Mouse (Mus musculus) CH12.LX (cell line): ENCODE measurements at regions not wholly inside any gene's neighbourhood (a gene's known extent, or its start where the extent isn't known, plus 50 kb on each side); places are given as distances from the start of the nearest gene placed in this dataset.

ENCODE experiments used
- DNase-seq: peaks from one replicate; pipeline ENCODE4 v3.0.0-alpha.2; 2013; ENCODE audit errors: extremely low read depth
- H3K27ac ChIP-seq: 2 replicates; pipeline ENCODE4 v1.5.1; 2012; ENCODE audit warnings: low read depth, mild to moderate bottlenecking, control low read depth, moderate library complexity; ENCODE audit not compliant: insufficient read depth
- H3K27me3 ChIP-seq: replicated peaks from 2 replicates; pipeline ENCODE3; 2012; ENCODE audit warnings: inconsistent platforms
- H3K36me3 ChIP-seq, 2 experiments: replicated peaks in 1 of 2; 2 replicates each; pipeline versions ENCODE3 to v1.6.1; 2012; ENCODE audit warnings: inconsistent platforms in 1 of 2, low read length in 1 of 2, mild to moderate bottlenecking in 1 of 2, mixed read lengths in 1 of 2, moderate library complexity in 1 of 2; ENCODE audit not compliant: control insufficient read depth in 1 of 2, insufficient read depth in 1 of 2
- H3K4me1 ChIP-seq, 2 experiments: 2 replicates each; pipeline ENCODE4 v1.6.1; 2012; ENCODE audit warnings: inconsistent platforms in 1 of 2, moderate library complexity in 1 of 2; ENCODE audit not compliant: insufficient read depth in 2 of 2, control insufficient read depth in 1 of 2
- H3K4me2 ChIP-seq: 2 replicates; pipeline ENCODE4 v1.6.1; 2012; ENCODE audit warnings: low read depth, mild to moderate bottlenecking, control low read depth; ENCODE audit not compliant: poor library complexity, insufficient read depth, severe bottlenecking
- H3K4me3 ChIP-seq, 3 experiments: fragments of 150-350 bp in 1 of 3; sonication (generic) in 1 of 3; replicated peaks in 1 of 3; 2 replicates each; pipeline versions ENCODE3 to v1.5.1; 2011 to 2012; ENCODE audit warnings: low read depth in 2 of 3, low read length in 2 of 3, mild to moderate bottlenecking in 2 of 3, moderate library complexity in 2 of 3, control low read depth in 1 of 3, improper control_type of control experiment in 1 of 3, inconsistent platforms in 1 of 3, mixed read lengths in 1 of 3; ENCODE audit not compliant: poor library complexity in 1 of 3
- H3K79me2 ChIP-seq: replicated peaks from 2 replicates; pipeline ENCODE4 v1.6.1; 2012; ENCODE audit warnings: mild to moderate bottlenecking, moderate library complexity; ENCODE audit not compliant: control insufficient read depth, poor library complexity, insufficient read depth, severe bottlenecking; ENCODE audit errors: extremely low read depth
- H3K9ac ChIP-seq: 2 replicates; pipeline ENCODE4 v1.6.1; 2012; ENCODE audit warnings: low read depth, mild to moderate bottlenecking, control low read depth, moderate library complexity; ENCODE audit not compliant: insufficient read depth
- H3K9me3 ChIP-seq: replicated peaks from 2 replicates; pipeline ENCODE3; 2012; ENCODE audit warnings: low read length, inconsistent platforms, mixed read lengths
- BHLHE40 ChIP-seq: IDR thresholded peaks from 2 replicates; pipeline ENCODE4 v1.6.1; 2011; ENCODE audit warnings: mild to moderate bottlenecking, low read depth, low read length, improper control_type of control experiment
- CHD1 ChIP-seq: IDR thresholded peaks from 2 replicates; pipeline ENCODE4 v1.6.1; 2012; ENCODE audit warnings: low read depth, low read length, improper control_type of control experiment, inconsistent platforms
- E2F4 ChIP-seq: IDR thresholded peaks from 2 replicates; pipeline ENCODE4 v1.6.1; 2011; ENCODE audit warnings: low read depth, low read length, improper control_type of control experiment; ENCODE audit not compliant: insufficient replicate concordance
- ELF1 ChIP-seq: IDR thresholded peaks from 2 replicates; pipeline ENCODE4 v1.6.1; 2014; ENCODE audit warnings: low read depth, mild to moderate bottlenecking, inconsistent platforms, low read length, improper control_type of control experiment
- EP300 ChIP-seq: IDR thresholded peaks from 2 replicates; pipeline ENCODE4 v1.6.1; 2011; ENCODE audit warnings: low read length, improper control_type of control experiment
- ETS1 ChIP-seq: conservative IDR thresholded peaks from 2 replicates; pipeline ENCODE4 v1.6.1; 2012; ENCODE audit warnings: low read depth, mild to moderate bottlenecking, inconsistent platforms, low read length, improper control_type of control experiment, moderate library complexity
- HCFC1 ChIP-seq: IDR thresholded peaks from 2 replicates; pipeline ENCODE4 v1.6.1; 2012; ENCODE audit warnings: low read depth, mild to moderate bottlenecking, inconsistent platforms, low read length, improper control_type of control experiment
- IRF4 ChIP-seq: IDR thresholded peaks from 2 replicates; pipeline ENCODE4 v1.6.1; 2014; ENCODE audit warnings: low read depth, mild to moderate bottlenecking, inconsistent platforms, low read length, improper control_type of control experiment
- JUN ChIP-seq: IDR thresholded peaks from 2 replicates; pipeline ENCODE4 v1.6.1; 2011; ENCODE audit warnings: low read depth, mild to moderate bottlenecking, low read length, improper control_type of control experiment, moderate library complexity; ENCODE audit not compliant: insufficient read depth
- JUND ChIP-seq: conservative IDR thresholded peaks from 2 replicates; pipeline ENCODE4 v1.6.1; 2011; ENCODE audit warnings: low read depth, low read length, improper control_type of control experiment
- MAFK ChIP-seq: IDR thresholded peaks from 2 replicates; pipeline ENCODE4 v1.6.1; 2011; ENCODE audit warnings: low read length, improper control_type of control experiment; ENCODE audit not compliant: insufficient replicate concordance
- MAX ChIP-seq: IDR thresholded peaks from 2 replicates; pipeline ENCODE4 v1.6.1; 2011; ENCODE audit warnings: low read length, improper control_type of control experiment
- MAZ ChIP-seq: IDR thresholded peaks from 2 replicates; pipeline ENCODE4 v1.6.1; 2012; ENCODE audit warnings: low read depth, mild to moderate bottlenecking, inconsistent platforms, low read length, improper control_type of control experiment, moderate library complexity
- MEF2A ChIP-seq: IDR thresholded peaks from 2 replicates; pipeline ENCODE4 v1.6.1; 2014; ENCODE audit warnings: low read depth, mild to moderate bottlenecking, inconsistent platforms, low read length, improper control_type of control experiment, borderline replicate concordance
- MYC ChIP-seq: IDR thresholded peaks from 2 replicates; pipeline ENCODE4 v1.6.1; 2011; ENCODE audit warnings: low read depth, mild to moderate bottlenecking, improper control_type of control experiment, low read length
- NELFE ChIP-seq: IDR thresholded peaks from 2 replicates; pipeline ENCODE4 v1.6.1; 2011; ENCODE audit warnings: low read depth, low read length, improper control_type of control experiment
- NRF1 ChIP-seq: IDR thresholded peaks from 2 replicates; pipeline ENCODE4 v1.6.1; 2014; ENCODE audit warnings: low read depth, mild to moderate bottlenecking, inconsistent platforms, low read length, improper control_type of control experiment, moderate library complexity
- POLR2A ChIP-seq: IDR thresholded peaks from 2 replicates; pipeline ENCODE4 v1.6.1; 2011; ENCODE audit warnings: low read depth, mild to moderate bottlenecking, improper control_type of control experiment, low read length
- POLR2AphosphoS2 ChIP-seq: IDR thresholded peaks from 2 replicates; pipeline ENCODE4 v1.6.1; 2011; ENCODE audit warnings: low read depth, low read length, improper control_type of control experiment
- RAD21 ChIP-seq: IDR thresholded peaks from 2 replicates; pipeline ENCODE4 v1.6.1; 2011; ENCODE audit warnings: low read depth, mild to moderate bottlenecking, low read length, improper control_type of control experiment, moderate library complexity
- RCOR1 ChIP-seq: conservative IDR thresholded peaks from 2 replicates; pipeline ENCODE4 v1.6.1; 2012; ENCODE audit warnings: low read depth, mild to moderate bottlenecking, inconsistent platforms, low read length, improper control_type of control experiment
- TBP ChIP-seq: conservative IDR thresholded peaks from 2 replicates; pipeline ENCODE4 v1.6.1; 2011; ENCODE audit warnings: low read depth, low read length, improper control_type of control experiment
- TCF12 ChIP-seq: IDR thresholded peaks from 2 replicates; pipeline ENCODE4 v1.6.1; 2014; ENCODE audit warnings: low read depth, mild to moderate bottlenecking, inconsistent platforms, low read length, improper control_type of control experiment
- UBTF ChIP-seq: IDR thresholded peaks from 2 replicates; pipeline ENCODE4 v1.6.1; 2012; ENCODE audit warnings: low read depth, mild to moderate bottlenecking, inconsistent platforms, low read length, improper control_type of control experiment, moderate library complexity
- ZC3H11A ChIP-seq: IDR thresholded peaks from 2 replicates; pipeline ENCODE4 v1.6.1; 2012; ENCODE audit warnings: low read depth, mild to moderate bottlenecking, inconsistent platforms, low read length, improper control_type of control experiment
- ZNF384 ChIP-seq: IDR thresholded peaks from 2 replicates; pipeline ENCODE4 v1.6.1; 2012; ENCODE audit warnings: low read depth, low read length, improper control_type of control experiment, inconsistent platforms
- dilution Hi-C: fragments of 300-500 bp; cut with MboI; formaldehyde crosslinking; loops from 2 replicates; pipeline ENCODE4 v1.14.3; 2020; ENCODE audit warnings: low sequenced_read_pairs; ENCODE audit not compliant: extremely low pct_unique_long_range_greater_than_20kb, extremely low pct_ligation_motif_present
- in situ Hi-C: fragments of 300-500 bp; cut with MboI; formaldehyde crosslinking; loops from 3 replicates; pipeline ENCODE4 v1.14.3; 2019; ENCODE audit warnings: low sequenced_read_pairs, low pct_ligation_motif_present, low pct_unique_long_range_greater_than_20kb, mixed read lengths

- H3K4me1 ChIP-seq, result no peaks in the 10 kb centered on the region
- no peaks in the 10 kb centered on the region for H3K27me3 ChIP-seq
- no peak overlapping the region for H3K4me2 ChIP-seq
- TF ChIP-seq POLR2A, result no peak
- TF ChIP-seq RCOR1, result no peak
- TF ChIP-seq EP300, result no peak
- no peak for TF ChIP-seq MYC
- TF ChIP-seq E2F4, result no peak
- TF ChIP-seq ETS1, result no peak
- TF ChIP-seq UBTF, result no peak
- no peak for TF ChIP-seq HCFC1
- no peak for TF ChIP-seq POLR2AphosphoS2
- no peak for TF ChIP-seq TCF12
- no peak for TF ChIP-seq RAD21
- no peak for TF ChIP-seq ZC3H11A
- TF ChIP-seq BHLHE40, result no peak
- no peak for TF ChIP-seq MAFK
- no peak for TF ChIP-seq CHD1
- H3K27ac ChIP-seq, result no peak overlapping the region
- dilution Hi-C loops (no loop called here), in situ Hi-C loops (no loop called here)
- no peak for DNase-seq
- no peak overlapping the region for H3K4me3 ChIP-seq
- H3K9ac ChIP-seq, result no peak overlapping the region
- no peaks in the 10 kb centered on the region for H3K36me3 ChIP-seq
- H3K9me3 ChIP-seq, result no peaks in the 10 kb centered on the region
- H3K79me2 ChIP-seq, result no peaks in the 10 kb centered on the region
Measured at GRCm38 (mm10) chr9:91981499-91981898, 211.2 kb upstream of the Plscr5 start.

- no peak for TF ChIP-seq NELFE
- TF ChIP-seq IRF4, result no peak
- no peak for TF ChIP-seq BHLHE40
- TF ChIP-seq MAZ, result no peak
- no peak for TF ChIP-seq ZNF384
- no peak for TF ChIP-seq TBP
- no peak for TF ChIP-seq ELF1
- TF ChIP-seq MAFK, result no peak
- no peak for TF ChIP-seq JUND
- TF ChIP-seq MAX, result no peak
- no peak for TF ChIP-seq MYC
- no peak for TF ChIP-seq MEF2A
- TF ChIP-seq NRF1, result no peak
- no peak for TF ChIP-seq JUN
- Histone ChIP-seq H3K4me2 (no peak overlapping the region), H3K36me3 (no peaks in the 10 kb centered on the region), H3K4me1 (no peaks in the 10 kb centered on the region), H3K27me3 (no peaks in the 10 kb centered on the region), H3K79me2 (no peaks in the 10 kb centered on the region), H3K27ac (no peak overlapping the region), H3K4me3 (no peak overlapping the region), H3K9ac (no peak overlapping the region), H3K9me3 (no peaks in the 10 kb centered on the region)
- no peak for DNase-seq
- dilution Hi-C loops, result no loop called here
- in situ Hi-C loops, result no loop called here
Measured at GRCm38 (mm10) chr9:91964051-91964450, 228.7 kb upstream of the Plscr5 start.
